Mouse (Mus musculus) CD4-positive helper T cell, adult 2 months (primary cell): ENCODE results near the gene Vapa.
A peak's percentile ranks its signal among the peaks of the same experiment; 100 is the strongest.
"Not testable (repeated sequence)": the region's sequence is repeated elsewhere in the genome, so short reads cannot be mapped to it uniquely, and the experiment has no call there.

ENCODE experiments used
- DNase-seq: peaks from one replicate; pipeline ENCODE4 v3.0.0-alpha.2; 2012; ENCODE audit warnings: low read depth, missing footprints, low spot score

Vapa gene

DNA sequence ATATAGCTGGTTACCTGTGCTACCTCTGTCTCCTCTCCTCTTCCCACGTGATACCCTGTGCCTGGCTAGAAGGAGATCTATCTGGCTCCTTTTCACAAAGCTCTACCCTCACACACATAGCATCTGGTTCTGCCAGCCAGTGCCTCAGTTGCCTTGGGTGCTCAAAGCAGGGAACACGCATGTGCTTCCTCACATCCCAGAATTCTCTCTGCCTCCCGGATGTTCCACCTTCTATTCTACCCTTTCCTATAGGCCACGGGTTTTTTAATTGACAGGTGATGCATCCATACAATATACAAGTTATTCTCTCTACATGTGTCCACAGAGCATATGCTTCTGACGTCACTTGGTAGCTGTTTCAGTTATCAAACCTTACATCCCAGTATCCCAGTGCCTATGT is 49.2 kb downstream of the Vapa start:
- DNase-seq, result no peak

DNA sequence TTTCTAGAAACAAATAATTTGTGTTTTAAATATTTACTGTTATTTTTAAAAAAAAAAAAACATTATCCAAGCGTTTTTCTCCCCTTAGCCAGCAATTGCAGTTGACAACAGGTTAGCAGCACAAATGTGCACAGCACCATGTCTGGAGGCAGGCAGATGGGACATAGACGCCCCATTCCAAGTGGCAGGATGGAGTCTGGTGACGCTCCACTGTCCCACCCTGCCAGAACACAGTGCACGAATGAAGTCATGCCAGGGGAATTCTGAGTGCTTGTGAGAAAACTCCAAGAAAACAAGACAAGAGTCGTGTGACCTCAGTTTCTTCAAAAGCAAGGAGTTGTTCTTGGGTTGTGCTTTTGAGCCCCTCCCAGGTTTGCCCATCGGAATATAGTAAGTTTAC is 50.0 kb downstream of the Vapa start:
- no peak for DNase-seq

- DNase-seq, result peak; percentile 52
Measured at GRCm38 (mm10) chr17:65562761-65563160, 50.6 kb downstream of the Vapa start.

- peak; percentile 37 for DNase-seq
Measured at GRCm38 (mm10) chr17:65561361-65562015, 51.9 kb downstream of the Vapa start.

- DNase-seq, result peak; percentile 47
Measured at GRCm38 (mm10) chr17:65559273-65559672, 54.1 kb downstream of the Vapa start.

DNA sequence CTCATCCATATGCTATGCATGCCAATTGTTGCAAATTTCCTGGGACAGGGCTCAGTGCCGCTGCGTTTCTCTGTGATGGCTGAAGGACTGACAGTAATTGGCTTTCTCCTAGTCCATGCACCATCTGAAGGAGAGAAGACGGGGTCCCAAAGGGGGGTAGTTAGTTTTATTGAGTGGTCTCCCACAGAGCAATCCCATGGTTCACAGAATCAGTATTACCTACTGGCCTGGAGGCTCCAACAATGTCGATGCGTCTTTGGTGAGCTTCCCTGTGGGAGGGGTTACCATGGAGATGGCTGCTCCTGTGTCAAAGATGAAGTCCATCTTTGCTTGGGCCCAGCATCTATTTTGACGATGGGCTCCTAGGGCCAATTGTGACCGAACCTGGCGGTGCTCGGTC is 54.6 kb downstream of the Vapa start:
- DNase-seq, result no peak

- peak; percentile 41 for DNase-seq
Measured at GRCm38 (mm10) chr17:65558217-65558616, 55.1 kb downstream of the Vapa start.

DNA sequence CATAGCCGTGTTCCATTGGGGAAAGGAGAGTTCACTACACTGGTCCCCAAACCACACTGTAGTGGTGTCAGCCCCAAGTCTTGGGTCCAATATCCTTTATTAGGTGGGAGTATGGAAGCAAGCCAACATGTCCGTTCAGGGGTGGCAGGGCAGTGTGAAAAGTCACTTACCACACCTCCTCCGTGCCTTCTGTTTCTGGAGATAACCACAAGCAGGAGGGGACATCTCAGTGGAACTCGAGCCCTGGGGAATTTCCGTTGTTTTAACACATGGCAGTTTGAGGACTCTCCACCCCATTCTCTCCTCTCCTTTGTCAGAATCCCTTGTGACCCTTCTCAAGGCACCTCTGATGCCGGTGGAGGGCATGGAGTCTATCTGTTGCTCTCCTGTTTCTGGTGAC is 56.1 kb downstream of the Vapa start:
- DNase-seq, result no peak

DNA sequence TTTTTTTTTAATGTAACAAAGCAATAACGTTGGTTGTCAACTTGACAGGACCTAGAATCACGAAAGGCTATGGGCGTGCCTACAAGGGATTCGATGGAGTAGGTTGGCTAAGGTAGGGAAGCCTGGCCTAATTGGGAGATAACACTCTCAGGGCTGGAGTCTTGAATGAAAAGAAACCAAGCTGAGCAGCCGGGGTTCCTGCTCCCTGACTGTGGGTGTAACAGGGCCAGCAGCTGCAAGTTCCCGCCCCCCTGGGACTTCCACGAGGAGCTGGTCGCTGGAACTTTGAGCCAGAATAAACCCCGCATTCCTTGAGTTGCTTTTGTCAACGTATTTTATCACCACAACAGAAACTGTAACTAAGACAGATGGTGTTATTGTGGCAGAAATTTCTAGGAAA is 56.6 kb downstream of the Vapa start:
- DNase-seq, result no peak

DNA sequence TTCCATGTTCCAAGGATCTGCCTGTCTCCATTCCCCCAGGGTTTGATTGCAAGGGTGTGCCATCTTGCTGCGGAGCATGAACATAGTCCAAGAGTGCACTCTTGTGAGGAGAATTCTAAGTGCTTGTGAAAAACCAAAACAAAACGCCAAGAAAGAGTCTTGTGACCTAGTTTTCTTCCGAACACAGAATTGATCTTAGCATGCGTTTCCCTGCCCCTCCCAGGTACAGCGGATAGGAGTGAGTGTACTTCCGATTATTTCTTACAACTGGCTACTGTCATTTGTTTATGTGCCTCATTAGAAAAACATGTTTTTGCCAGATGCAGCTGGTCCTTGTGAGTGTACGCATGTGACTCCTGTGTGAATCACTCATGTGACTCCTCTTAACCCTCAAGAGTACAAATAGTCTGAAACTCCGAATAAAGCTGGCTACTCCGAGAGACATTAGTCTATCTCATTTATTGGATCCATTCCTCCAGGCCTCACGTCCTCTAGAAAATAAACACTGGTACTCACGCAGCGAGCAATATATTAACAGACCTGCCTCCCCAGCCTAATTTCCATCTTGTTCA is 60.8 kb downstream of the Vapa start:
- no peak for DNase-seq

DNA sequence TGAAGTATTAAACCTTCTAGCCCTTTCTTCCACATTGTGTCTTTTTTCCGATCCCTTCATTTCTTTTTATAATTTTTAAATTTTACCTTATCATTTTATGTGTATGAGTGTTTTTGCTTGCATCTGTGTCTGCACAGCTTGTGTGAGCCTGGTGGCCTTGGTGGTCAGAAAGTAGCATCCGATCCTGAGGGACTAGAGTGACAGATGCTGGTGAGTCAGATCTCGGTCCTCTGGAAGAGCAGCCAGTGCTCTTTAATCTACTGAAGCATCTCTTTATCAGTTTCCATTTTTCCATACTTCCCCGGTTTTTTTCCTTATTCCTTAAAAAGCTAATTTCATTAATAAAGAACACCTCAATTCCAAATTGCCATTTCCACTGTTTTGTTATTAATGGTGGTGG is 63.0 kb downstream of the Vapa start:
- no peak for DNase-seq

DNA sequence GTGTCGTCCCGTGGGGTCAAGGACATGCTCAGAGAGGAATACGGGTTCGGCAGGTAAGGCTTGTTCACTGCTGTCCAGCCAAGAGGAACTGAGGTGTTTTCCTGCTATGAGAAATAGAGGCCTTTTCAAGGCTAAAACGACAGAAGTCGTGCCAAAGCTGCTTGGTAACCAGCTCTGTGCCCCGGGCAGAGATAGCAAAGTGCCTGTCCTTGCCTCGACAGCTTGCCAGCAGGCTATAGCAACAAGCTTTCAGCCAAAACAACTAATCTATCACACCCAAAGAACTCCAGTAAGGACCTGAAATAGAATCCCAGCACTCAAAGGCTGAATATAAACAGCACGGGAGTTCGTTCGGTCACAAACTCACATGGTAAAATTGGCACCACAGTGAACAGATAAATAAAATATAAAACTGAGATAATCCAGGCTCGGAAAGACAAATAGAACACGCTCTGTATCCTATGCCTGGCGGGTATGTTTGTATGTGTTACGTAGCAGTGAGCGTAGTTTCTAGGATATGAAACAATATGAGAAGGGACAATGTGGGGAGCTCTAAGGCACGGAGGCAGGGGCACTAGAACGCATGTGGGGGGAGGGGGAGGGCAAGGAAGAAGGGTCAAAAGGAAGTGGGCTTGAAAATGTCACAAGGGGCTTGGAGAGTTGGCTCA is 64.5 kb downstream of the Vapa start:
- no peak for DNase-seq

- DNase-seq, result not testable (repeated sequence)
Measured at GRCm38 (mm10) chr17:65546221-65546620, 67.1 kb downstream of the Vapa start.

DNA sequence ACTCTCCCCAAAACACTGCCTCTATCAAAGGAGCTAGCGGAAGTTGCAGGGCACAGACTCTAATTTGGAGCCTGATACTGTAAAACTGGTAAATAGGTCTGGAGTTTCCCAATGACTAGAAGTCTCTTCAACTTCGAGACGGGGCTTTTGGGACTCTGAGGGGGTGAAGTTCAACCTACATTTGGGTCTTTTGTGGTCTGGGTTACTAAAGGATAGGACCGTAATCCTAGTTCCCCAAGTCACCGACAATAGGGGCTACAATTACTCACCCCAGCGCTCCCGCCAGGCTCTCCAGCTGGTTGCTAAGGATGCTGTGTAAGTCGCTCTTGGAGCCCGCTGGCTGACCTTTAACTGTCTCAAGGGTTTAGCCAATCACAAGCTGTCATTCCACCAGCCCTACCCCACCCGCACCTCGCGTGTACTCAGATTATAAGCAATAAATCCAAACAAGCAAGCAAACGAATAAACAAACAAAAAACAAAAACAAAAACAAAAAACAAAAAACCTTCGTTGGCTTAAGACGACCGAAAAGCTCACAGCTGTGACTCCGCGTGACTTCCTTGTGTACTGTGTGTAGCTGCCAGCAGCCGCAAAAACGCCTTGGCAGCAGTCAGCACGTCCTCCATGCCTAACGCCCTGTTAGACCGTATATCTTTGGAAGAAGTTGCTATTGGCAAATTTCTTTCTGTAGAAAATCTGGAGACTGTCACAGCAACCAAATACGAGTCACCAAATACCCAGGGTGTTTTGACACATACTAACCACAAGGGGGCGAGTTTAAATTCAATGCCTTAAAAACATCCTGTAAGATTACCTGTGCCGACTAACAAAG is 72.7 kb downstream of the Vapa start, which contains the start of gene Tmem232:
Gene Tmem232, minus strand, starts transcription at position 342 of the 832 bp plus-strand sequence.
- peak; percentile 29 for DNase-seq

DNA sequence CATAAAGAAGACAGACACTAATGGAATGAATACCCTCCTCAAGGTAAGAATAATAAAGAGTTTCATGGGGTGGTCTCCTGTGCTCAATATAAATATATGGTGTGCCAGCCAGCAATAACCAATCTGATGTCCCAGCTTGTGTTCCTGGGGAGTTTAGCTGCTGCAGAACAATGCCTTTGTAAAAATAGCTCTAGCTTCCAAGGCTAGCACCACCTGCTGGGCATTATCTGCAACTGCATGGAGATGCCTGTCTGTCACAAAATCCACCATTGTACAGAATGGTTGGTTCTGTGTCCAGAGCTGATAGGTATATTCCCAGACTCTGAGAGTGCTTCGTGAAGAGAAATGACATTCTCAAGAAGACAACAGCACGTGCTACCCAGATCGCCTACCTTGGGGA is 77.2 kb downstream of the Vapa start:
- peak; percentile 36 for DNase-seq

DNA sequence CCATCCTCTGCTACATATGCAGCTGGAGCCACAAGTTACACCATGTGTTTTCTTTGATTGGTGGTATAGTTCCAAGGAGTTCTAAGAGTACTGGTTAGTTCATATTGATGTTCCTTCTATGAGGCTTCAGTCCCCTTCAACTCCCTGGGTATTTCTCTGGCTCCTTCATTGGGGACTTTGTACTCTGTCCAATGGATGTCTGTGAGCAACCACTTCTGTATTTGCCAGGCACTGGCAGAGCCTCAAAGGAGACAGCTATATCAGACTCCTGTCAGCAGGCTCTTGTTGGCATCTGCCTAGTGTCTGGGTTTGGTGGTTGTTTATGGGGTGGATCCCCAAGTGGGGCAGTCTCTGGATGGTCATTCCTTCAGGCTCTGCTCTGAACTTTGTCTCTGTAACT is 81.0 kb downstream of the Vapa start:
- DNase-seq, result not testable (repeated sequence)
